Mouse (Mus musculus): ENCODE measurements around the gene Man1a.

DNA sequence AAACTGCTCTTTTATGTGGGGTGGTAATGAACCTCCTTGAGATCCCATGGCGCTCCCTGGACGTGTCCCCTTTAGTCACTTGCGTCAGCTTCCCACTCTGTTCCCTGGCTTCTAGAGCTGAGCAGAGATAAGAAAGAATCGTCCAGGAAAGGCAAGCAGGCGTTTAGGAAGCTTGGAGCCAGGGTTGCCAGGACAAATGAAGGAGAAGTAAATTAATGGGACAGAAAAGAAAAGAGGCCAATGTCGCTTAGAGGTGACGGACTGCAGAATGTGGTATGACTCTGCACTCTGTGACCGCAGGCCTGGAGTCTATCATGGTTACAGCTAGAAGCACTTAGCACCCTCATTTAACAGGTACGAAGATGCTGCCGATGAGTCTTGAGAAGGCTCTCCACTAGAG is 37.7 kb downstream of the Man1a start:
- TF ChIP-seq CTCF (IDR thresholded peaks at IDR 0.05; ENCODE audit: borderline replicate concordance, insufficient read depth, low read depth, low read length) (no peak), POLR2A (IDR thresholded peaks at IDR 0.05; ENCODE audit: borderline replicate concordance, insufficient read depth, low read length) (no peak)

All from cerebellum, adult 2 months (tissue).